Mouse (Mus musculus) adipocyte (in vitro differentiated cells): ENCODE results near the gene Ttc16.

Experiments
- DNase-seq: peaks from one replicate; pipeline ENCODE4 v3.0.0-alpha.2; 2016; ENCODE audit warnings: low spot score

Gene Ttc16

GRCm38 (mm10) chr2:32714987-32715425 lies 60.4 kb downstream of the Ttc16 start:
- peak; percentile 53 for DNase-seq

GRCm38 (mm10) chr2:32714117-32714986 lies 61.1 kb downstream of the Ttc16 start:
- no peak for DNase-seq

GRCm38 (mm10) chr2:32712934-32713817 lies 62.3 kb downstream of the Ttc16 start, which contains the start of gene Cdk9:
TSS of gene Cdk9 (minus strand) at chr2:32713076.
- peak; percentile 93 for DNase-seq

- DNase-seq: peak; percentile 92
Measured at GRCm38 (mm10) chr2:32712586-32712933, 62.9 kb downstream of the Ttc16 start.

- DNase-seq: peak; percentile 81
Measured at GRCm38 (mm10) chr2:32712108-32712551, 63.3 kb downstream of the Ttc16 start.

- DNase-seq: peak; percentile 46
Measured at GRCm38 (mm10) chr2:32711301-32712056, 64.0 kb downstream of the Ttc16 start.

GRCm38 (mm10) chr2:32710425-32710824 lies 65.0 kb downstream of the Ttc16 start:
- DNase-seq: no peak

GRCm38 (mm10) chr2:32709521-32710137 lies 65.8 kb downstream of the Ttc16 start:
- no peak for DNase-seq

GRCm38 (mm10) chr2:32708643-32709042 lies 66.8 kb downstream of the Ttc16 start:
- peak; percentile 59 for DNase-seq
